Mouse (Mus musculus) heart, embryonic 14.5 days (tissue): ENCODE measurements at regions not wholly inside any gene's neighbourhood (a gene's known extent, or its start where the extent isn't known, plus 50 kb on each side); places are given as distances from the start of the nearest gene placed in this dataset.

Experiments used
- ATAC-seq: fragments of 200-750 bp; cut with Nextera tagmentation; 2 replicates; pipeline ENCODE4 v1.8.0; 2017; ENCODE audit warnings: low read depth, moderate TSS enrichment; ENCODE audit not compliant: insufficient number of reproducible peaks, insufficient read depth, low FRiP score
- H3K27ac ChIP-seq, 2 experiments: fragments of 200-500 bp in 1 of 2; fragments of 300-500 bp in 1 of 2; sonication (generic) in 1 of 2; replicated peaks in 1 of 2; 2 replicates each; pipeline ENCODE4 v1.5.1; 2012 to 2014; ENCODE audit warnings: low read depth in 2 of 2, low read length in 2 of 2, control low read depth in 1 of 2, mild to moderate bottlenecking in 1 of 2, mixed read lengths in 1 of 2; ENCODE audit not compliant: control insufficient read depth in 1 of 2, insufficient read depth in 1 of 2
- H3K27me3 ChIP-seq: fragments of 300-500 bp; sonication (generic); 2 replicates; pipeline ENCODE4 v1.6.1; 2014; ENCODE audit warnings: mild to moderate bottlenecking, low read length, control low read depth; ENCODE audit not compliant: control insufficient read depth, insufficient read depth
- H3K36me3 ChIP-seq: fragments of 300-500 bp; sonication (generic); 2 replicates; pipeline ENCODE4 v1.6.1; 2014; ENCODE audit warnings: mild to moderate bottlenecking, control low read depth, low read length, mixed read lengths; ENCODE audit not compliant: control insufficient read depth, insufficient read depth
- H3K4me1 ChIP-seq, 2 experiments: fragments of 200-500 bp in 1 of 2; fragments of 300-500 bp in 1 of 2; sonication (generic) in 1 of 2; 2 replicates each; pipeline ENCODE4 v1.6.1; 2012 to 2014; ENCODE audit warnings: low read length in 2 of 2, control low read depth in 1 of 2, mixed read lengths in 1 of 2; ENCODE audit not compliant: control insufficient read depth in 2 of 2, insufficient read depth in 2 of 2
- H3K4me2 ChIP-seq: fragments of 300-500 bp; sonication (generic); 2 replicates; pipeline ENCODE4 v1.6.1; 2014; ENCODE audit warnings: mild to moderate bottlenecking, low read length
- H3K4me3 ChIP-seq, 2 experiments: fragments of 200-500 bp in 1 of 2; fragments of 300-500 bp in 1 of 2; sonication (generic) in 1 of 2; 2 replicates each; pipeline ENCODE4 v1.5.1; 2012 to 2014; ENCODE audit warnings: low read length in 2 of 2, mild to moderate bottlenecking in 2 of 2, control low read depth in 1 of 2, low read depth in 1 of 2, moderate library complexity in 1 of 2; ENCODE audit not compliant: control insufficient read depth in 1 of 2, insufficient read depth in 1 of 2
- H3K9ac ChIP-seq: fragments of 300-500 bp; sonication (generic); 2 replicates; pipeline ENCODE4 v1.6.1; 2014; ENCODE audit warnings: mild to moderate bottlenecking, low read length
- H3K9me3 ChIP-seq: fragments of 300-500 bp; sonication (generic); 2 replicates; pipeline ENCODE4 v1.6.1; 2016; ENCODE audit warnings: low read length, control low read depth; ENCODE audit not compliant: control insufficient read depth
- WGBS: fragments of 180-500 bp; shearing (Covaris S2); extraction: QIAGEN DNeasy Blood & Tissue Kit; methylation state at CpG from one replicate; pipeline ENCODE4 v1.1.7; 2014; 5-methylcytosine and 5-hydroxymethylcytosine counted together

DNA sequence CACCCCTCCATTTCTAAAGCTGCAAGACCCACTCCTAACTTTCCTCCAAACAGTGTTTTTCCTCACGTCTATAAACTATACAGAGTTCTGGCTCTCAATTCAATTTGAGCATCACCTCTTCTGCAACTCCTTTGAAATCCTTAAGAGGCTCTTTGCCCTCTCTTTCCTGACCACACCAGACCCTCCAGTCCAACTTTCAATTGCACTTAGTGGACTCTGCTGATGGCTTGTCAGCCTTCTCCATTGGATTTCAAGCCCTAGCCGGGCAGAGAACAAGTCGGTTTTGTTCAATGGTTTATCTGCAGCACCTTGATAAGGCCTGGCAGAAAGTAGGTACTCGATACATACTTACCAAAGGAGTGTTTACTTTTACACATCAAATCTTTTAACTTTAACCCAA is 119.4 kb downstream of the Rps29 start:
- H3K27ac ChIP-seq = no peak overlapping the region
- H3K4me3 ChIP-seq = no peak overlapping the region
- ATAC-seq = no peak
- no peak overlapping the region for H3K9ac ChIP-seq
- H3K4me2 ChIP-seq = no peak overlapping the region
- no peaks in the 10 kb centered on the region for H3K36me3 ChIP-seq
- H3K27me3 ChIP-seq = no peaks in the 10 kb centered on the region
- H3K9me3 ChIP-seq = no peaks in the 10 kb centered on the region
- no peaks in the 10 kb centered on the region for H3K4me1 ChIP-seq
- WGBS = 53% methylated on average over 4 of the region's 4 CpGs

DNA sequence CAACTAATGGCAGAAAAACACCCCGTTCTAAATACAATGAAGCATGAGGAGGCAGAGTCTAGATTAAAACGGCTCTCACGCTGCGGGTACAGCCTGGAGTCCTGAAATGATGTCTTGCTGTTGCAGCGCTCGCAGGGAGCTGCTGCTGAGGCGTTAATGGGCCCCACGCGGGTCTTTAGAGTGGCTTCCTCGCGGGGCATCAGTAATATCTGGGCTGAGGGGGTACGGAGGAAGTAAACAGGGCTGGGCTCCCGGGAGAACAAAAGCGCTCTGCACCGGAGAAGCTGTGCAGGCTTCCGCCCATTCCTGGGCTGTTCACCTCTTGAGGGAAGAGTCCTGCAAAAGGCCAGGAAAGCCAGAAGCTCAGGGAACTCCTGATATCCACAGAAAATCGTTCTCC is 135.4 kb downstream of the Rps29 start:
- no peaks in the 10 kb centered on the region for H3K9me3 ChIP-seq
- WGBS = 33% methylated on average over 17 of the region's 17 CpGs
- no peak for ATAC-seq

DNA sequence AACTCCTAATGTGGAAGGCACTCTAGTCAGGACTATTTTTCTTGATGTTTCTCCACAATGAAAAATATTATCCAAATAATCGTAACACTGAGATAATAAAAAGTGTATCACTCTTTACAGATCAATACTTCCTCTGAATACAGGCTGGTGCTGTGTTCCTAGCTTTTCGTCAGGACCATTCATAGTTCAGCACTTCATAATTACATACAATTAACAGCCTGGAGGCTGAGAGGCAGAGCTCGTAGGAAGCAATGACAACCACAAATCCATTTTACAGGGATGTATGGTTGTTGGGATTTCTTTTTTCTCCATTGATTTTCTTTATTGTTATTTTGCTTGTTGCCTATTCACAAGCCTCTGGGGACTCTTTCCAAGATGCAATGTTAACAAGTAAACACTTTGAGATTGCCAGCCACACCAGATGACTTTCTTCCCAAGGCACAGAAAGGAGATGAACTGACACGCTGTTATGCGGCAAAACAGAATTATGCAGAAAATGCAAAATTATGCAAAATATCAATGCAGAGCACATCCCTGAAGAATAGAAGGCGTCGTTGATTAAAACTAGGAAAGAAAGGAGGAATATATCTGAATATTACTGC is 142.2 kb downstream of the Rps29 start:
- Histone ChIP-seq H3K4me3 (no peak overlapping the region), H3K27me3 (no peaks in the 10 kb centered on the region), H3K4me2 (no peak overlapping the region), H3K9ac (no peak overlapping the region), H3K27ac (no peak overlapping the region), H3K36me3 (no peaks in the 10 kb centered on the region), H3K4me1 (no peaks in the 10 kb centered on the region), H3K9me3 (no peaks in the 10 kb centered on the region; the same call in 1 of the 2 replicates)
- WGBS = 81% methylated on average over 7 of the region's 7 CpGs
- ATAC-seq = no peak

More for the DNA sequence above, 135.4 kb downstream of the Rps29 start:
- H3K4me3 ChIP-seq = no peak overlapping the region
- H3K27me3 ChIP-seq = no peaks in the 10 kb centered on the region
- H3K4me1 ChIP-seq = no peaks in the 10 kb centered on the region
- no peak overlapping the region for H3K27ac ChIP-seq
- H3K36me3 ChIP-seq = no peaks in the 10 kb centered on the region
- H3K4me2 ChIP-seq = peak overlapping the region; percentile 44
- H3K9ac ChIP-seq = no peak overlapping the region

DNA sequence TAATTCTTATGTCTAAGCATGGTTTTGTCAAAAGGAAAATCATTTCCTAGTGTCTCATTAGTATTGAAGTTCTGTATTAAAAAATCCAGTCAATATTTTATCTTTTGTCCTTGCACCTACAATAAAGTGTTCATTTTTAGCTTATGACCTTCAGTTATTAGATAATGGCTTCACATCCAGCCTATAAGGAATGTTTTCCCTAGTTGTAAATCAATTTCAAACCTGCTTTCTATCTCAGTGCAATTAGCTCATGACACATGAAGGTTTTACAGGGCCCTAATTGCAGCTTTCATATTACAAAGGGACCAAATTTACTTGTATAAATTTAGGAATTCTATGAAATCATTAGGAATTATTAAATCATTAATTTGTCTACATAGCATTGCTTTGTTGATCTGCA is 153.8 kb downstream of the Rps29 start:
- Histone ChIP-seq H3K36me3 (no peaks in the 10 kb centered on the region), H3K4me1 (no peaks in the 10 kb centered on the region), H3K9me3 (no peaks in the 10 kb centered on the region), H3K4me2 (no peak overlapping the region), H3K9ac (no peak overlapping the region), H3K27ac (no peak overlapping the region), H3K4me3 (no peak overlapping the region), H3K27me3 (no peaks in the 10 kb centered on the region)
- no peak for ATAC-seq

DNA sequence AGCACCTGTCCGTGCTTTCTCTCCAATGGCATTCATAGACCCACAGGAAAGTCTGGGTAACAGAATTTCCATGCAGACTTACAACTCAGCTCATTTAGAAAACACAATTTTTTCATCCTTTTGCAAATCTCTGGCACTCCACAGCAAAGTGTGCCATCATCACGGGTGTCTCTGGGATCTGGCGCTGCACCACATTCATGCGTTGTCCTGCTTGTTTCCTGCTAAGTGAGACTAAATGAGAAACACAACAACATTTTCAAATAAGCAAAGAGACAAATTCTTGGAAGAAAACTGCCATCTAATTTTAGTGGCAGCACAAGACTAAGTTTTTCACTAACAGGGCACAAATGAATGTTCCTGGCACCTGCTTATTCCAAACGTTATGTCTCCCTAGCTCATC is 156.9 kb downstream of the Rps29 start:
- Histone ChIP-seq H3K9me3 (no peaks in the 10 kb centered on the region), H3K4me1 (no peaks in the 10 kb centered on the region), H3K9ac (no peak overlapping the region), H3K4me2 (no peak overlapping the region), H3K36me3 (no peaks in the 10 kb centered on the region), H3K27ac (no peak overlapping the region), H3K4me3 (no peak overlapping the region), H3K27me3 (no peaks in the 10 kb centered on the region)
- 85% methylated on average over 5 of the region's 5 CpGs for WGBS
- ATAC-seq = no peak

DNA sequence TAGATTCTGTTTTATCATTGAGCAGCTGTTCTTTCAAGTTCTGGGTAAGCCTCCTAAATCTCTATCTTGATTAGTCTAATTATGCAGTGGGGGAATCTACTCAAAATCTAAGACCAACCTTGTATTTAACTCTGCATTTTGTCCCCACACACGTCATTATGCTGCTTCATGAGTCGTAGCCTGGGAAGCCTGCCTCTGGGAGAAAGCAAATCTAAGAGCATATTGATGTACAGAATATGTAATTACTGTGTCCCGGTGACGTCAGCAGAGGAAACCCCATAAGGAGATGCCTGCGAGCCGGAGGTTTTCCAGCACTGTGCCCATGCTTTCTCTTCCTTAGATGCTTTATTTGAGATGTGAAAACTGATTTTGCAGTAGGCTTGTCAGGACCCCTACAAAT is 161.7 kb downstream of the Rps29 start:
- Histone ChIP-seq H3K4me1 (no peaks in the 10 kb centered on the region), H3K9ac (no peak overlapping the region), H3K36me3 (no peaks in the 10 kb centered on the region), H3K27ac (no peak overlapping the region), H3K4me3 (no peak overlapping the region), H3K4me2 (no peak overlapping the region), H3K9me3 (no peaks in the 10 kb centered on the region), H3K27me3 (no peaks in the 10 kb centered on the region)
- ATAC-seq = no peak
- 77% methylated on average over 6 of the region's 6 CpGs for WGBS

DNA sequence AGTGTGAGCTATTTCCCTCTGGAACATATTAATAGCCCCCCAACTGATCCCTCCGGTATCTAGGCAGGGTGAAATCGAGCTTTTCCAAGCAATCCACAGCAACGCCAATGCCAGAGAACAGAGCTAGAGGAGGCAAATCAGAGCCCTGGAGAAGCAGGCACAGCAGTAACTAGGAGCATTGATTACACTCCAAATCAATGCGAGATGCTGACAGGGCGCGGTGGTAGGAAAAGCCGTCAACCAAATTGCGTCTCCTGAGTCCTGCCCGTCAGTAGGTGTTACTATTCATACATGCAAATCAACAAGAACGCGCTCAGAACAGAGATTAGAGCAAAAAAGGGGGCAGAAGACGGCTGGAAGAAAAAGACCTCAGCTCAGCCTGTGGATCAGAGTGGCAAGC is 162.2 kb downstream of the Rps29 start:
- no peak overlapping the region for H3K4me3 ChIP-seq
- H3K36me3 ChIP-seq = no peaks in the 10 kb centered on the region
- WGBS = 56% methylated on average over 12 of the region's 12 CpGs
- no peaks in the 10 kb centered on the region for H3K27me3 ChIP-seq
- no peaks in the 10 kb centered on the region for H3K9me3 ChIP-seq
- H3K27ac ChIP-seq = no peak overlapping the region
- ATAC-seq = no peak
- no peak overlapping the region for H3K9ac ChIP-seq
- H3K4me2 ChIP-seq = no peak overlapping the region
- no peaks in the 10 kb centered on the region for H3K4me1 ChIP-seq

DNA sequence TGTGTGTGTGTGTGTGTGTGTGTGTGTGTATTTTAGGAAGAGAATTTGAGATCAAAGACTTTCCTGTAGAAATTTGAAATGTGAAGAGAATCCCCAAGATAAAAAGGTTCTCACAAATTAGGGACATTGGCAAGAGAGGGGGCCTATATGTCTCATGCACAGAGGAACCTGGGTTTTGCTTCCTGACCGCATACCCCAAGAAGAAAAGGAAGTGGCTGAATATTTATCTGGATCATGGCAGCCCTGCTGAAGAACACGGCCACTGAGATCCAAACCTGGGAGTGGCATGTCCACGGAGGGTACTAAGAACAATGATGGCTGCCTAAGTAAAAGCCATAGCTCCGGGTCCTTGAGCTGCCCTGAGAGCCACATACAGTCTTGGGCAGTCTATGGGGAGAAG is 178.3 kb downstream of the Rps29 start:
- WGBS = 91% methylated on average over 4 of the region's 4 CpGs
- H3K27ac ChIP-seq = no peak overlapping the region
- no peaks in the 10 kb centered on the region for H3K4me1 ChIP-seq
- no peak for ATAC-seq
- H3K4me3 ChIP-seq = no peak overlapping the region
- no peaks in the 10 kb centered on the region for H3K27me3 ChIP-seq
- no peak overlapping the region for H3K4me2 ChIP-seq
- H3K9ac ChIP-seq = no peak overlapping the region
- no peaks in the 10 kb centered on the region for H3K9me3 ChIP-seq
- H3K36me3 ChIP-seq = no peaks in the 10 kb centered on the region
